Mouse (Mus musculus) stomach, postnatal 0 days (tissue): Measurements from ENCODE around the gene Rnf187. TPM values are rescaled to one million over a fixed set of nuclear protein-coding genes. Genes with fewer than 3 reads are reported as not detected.

Experiments
- ATAC-seq: fragments of 200-750 bp; cut with Nextera tagmentation; 2 replicates; pipeline ENCODE4 v1.8.0; 2017; ENCODE audit not compliant: low FRiP score, low TSS enrichment
- DNase-seq: peaks from one replicate; pipeline ENCODE4 v3.0.0-alpha.2; 2016; ENCODE audit warnings: low spot score
- H3K27ac ChIP-seq: fragments of 300-500 bp; sonication (generic); replicated peaks from 2 replicates; pipeline ENCODE4 v1.5.1; 2014; ENCODE audit warnings: mild to moderate bottlenecking, control low read depth
- H3K27me3 ChIP-seq: fragments of 300-500 bp; sonication (generic); 2 replicates; pipeline ENCODE4 v1.6.1; 2014; ENCODE audit warnings: low read length; ENCODE audit not compliant: control insufficient read depth, insufficient read depth
- H3K36me3 ChIP-seq: fragments of 300-500 bp; sonication (generic); 2 replicates; pipeline ENCODE4 v1.6.1; 2014; ENCODE audit warnings: low read length, mixed read lengths; ENCODE audit not compliant: control insufficient read depth, insufficient read depth
- H3K4me1 ChIP-seq: fragments of 300-500 bp; sonication (generic); replicated peaks from 2 replicates; pipeline ENCODE4 v1.6.1; 2014; ENCODE audit warnings: antibody characterized with exemption; ENCODE audit not compliant: control insufficient read depth, insufficient read depth
- H3K4me2 ChIP-seq: fragments of 300-500 bp; sonication (generic); replicated peaks from 2 replicates; pipeline ENCODE4 v1.6.1; 2014; ENCODE audit warnings: low read depth, mild to moderate bottlenecking, control low read depth, moderate library complexity
- H3K4me3 ChIP-seq: fragments of 300-500 bp; sonication (generic); 2 replicates; pipeline ENCODE4 v1.5.1; 2014; ENCODE audit warnings: low read depth, low read length, control low read depth
- H3K9ac ChIP-seq: fragments of 300-500 bp; sonication (generic); 2 replicates; pipeline ENCODE4 v1.6.1; 2014; ENCODE audit warnings: mild to moderate bottlenecking, low read length, control low read depth, mixed read lengths
- H3K9me3 ChIP-seq: fragments of 300-500 bp; sonication (generic); 2 replicates; pipeline ENCODE4 v1.6.1; 2016; ENCODE audit warnings: low read length; ENCODE audit not compliant: control insufficient read depth
- CTCF ChIP-seq: IDR thresholded peaks from 2 replicates; pipeline ENCODE4 v1.5.1; 2016; ENCODE audit warnings: antibody characterized with exemption, low read depth, mild to moderate bottlenecking, moderate library complexity
- EP300 ChIP-seq: optimal IDR thresholded peaks from 2 replicates; pipeline ENCODE3; 2016; ENCODE audit warnings: antibody characterized with exemption
- WGBS: fragments of 180-500 bp; shearing (Covaris S2); extraction: QIAGEN DNeasy Blood & Tissue Kit; methylation state at CpG from one replicate; pipeline ENCODE4 v1.1.7; 2014; 5-methylcytosine and 5-hydroxymethylcytosine counted together
- polyA plus RNA-seq: library from polyadenylated mRNA; unstranded; fragments of >200 nt; fragmentation: Nextera tagmentation; extraction: Ambion mirVana; gene quantifications from 2 replicates; pipeline ENCODE4 v1.2.1, GENCODE M21; 2015

Gene Rnf187
- polyA plus RNA-seq, 1 experiment from 2014 or later: 136 TPM

DNA sequence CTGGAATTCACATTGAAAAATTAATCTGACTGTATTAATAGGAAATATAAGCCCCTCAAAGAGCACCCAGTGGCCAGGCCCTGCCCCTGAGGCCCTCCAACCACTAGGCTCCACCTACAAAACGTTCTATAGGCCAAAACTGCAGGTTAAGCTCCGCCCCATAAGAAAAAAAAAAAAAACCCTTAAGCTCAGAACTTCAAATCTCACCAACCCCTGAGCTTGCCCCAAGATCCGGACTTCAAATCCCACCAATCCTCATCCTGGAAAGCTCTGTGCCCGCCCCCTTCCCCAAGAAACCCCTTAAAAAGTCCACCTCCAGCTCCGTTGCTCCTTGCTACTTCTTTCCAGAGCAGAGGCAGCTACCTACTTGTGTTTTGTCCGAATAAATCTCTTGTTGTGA is 33.9 kb downstream of the Rnf187 start:
- no peak overlapping the region for H3K9ac ChIP-seq
- ATAC-seq (no peak), DNase-seq (peak; percentile 18)
- TF ChIP-seq EP300 (no peak), CTCF (no peak)
- WGBS: 59% methylated on average over 6 of the region's 6 CpGs
- no peak overlapping the region for H3K27ac ChIP-seq
- H3K4me2 ChIP-seq: no peak overlapping the region
- H3K9me3 ChIP-seq: no peaks in the 10 kb centered on the region
- H3K36me3 ChIP-seq: peaks cover 8% of the 10 kb centered on the region; the same call in 1 of the 2 replicates
- H3K4me1 ChIP-seq: 0 out of 2 replicates have a peak, but pooled peaks cover 4% of the 10 kb centered on the region
- no peak overlapping the region for H3K4me3 ChIP-seq
- H3K27me3 ChIP-seq: no peaks in the 10 kb centered on the region

DNA sequence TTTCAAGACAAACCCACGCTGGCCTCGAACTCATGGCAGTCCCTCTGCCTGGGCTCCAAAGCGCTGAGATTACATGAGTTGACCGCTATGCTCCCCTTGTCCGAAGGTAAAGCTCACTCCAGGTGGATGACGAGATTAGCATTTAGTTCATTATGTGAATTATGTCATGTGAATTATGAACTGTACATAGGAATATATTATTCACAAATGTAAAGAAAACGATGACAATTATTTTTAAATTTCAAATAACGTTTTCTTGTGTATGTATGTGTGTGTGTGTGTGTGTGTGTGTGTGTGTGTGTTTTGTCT is 34.4 kb downstream of the Rnf187 start:
- Histone ChIP-seq H3K9me3 (no peaks in the 10 kb centered on the region), H3K27me3 (no peaks in the 10 kb centered on the region), H3K27ac (peak overlapping the region; percentile 91), H3K4me2 (peak overlapping the region; percentile 79), H3K4me3 (peak overlapping the region; percentile 60), H3K36me3 (peaks cover 8% of the 10 kb centered on the region; the same call in 1 of the 2 replicates), H3K4me1 (0 out of 2 replicates have a peak, but pooled peaks cover 4% of the 10 kb centered on the region), H3K9ac (peak overlapping the region; percentile 85; the same call in 1 of the 2 replicates)
- DNase-seq (no peak), ATAC-seq (no peak)
- 3% methylated on average over 8 of the region's 8 CpGs for WGBS
- TF ChIP-seq EP300 (no peak), CTCF (no peak)

DNA sequence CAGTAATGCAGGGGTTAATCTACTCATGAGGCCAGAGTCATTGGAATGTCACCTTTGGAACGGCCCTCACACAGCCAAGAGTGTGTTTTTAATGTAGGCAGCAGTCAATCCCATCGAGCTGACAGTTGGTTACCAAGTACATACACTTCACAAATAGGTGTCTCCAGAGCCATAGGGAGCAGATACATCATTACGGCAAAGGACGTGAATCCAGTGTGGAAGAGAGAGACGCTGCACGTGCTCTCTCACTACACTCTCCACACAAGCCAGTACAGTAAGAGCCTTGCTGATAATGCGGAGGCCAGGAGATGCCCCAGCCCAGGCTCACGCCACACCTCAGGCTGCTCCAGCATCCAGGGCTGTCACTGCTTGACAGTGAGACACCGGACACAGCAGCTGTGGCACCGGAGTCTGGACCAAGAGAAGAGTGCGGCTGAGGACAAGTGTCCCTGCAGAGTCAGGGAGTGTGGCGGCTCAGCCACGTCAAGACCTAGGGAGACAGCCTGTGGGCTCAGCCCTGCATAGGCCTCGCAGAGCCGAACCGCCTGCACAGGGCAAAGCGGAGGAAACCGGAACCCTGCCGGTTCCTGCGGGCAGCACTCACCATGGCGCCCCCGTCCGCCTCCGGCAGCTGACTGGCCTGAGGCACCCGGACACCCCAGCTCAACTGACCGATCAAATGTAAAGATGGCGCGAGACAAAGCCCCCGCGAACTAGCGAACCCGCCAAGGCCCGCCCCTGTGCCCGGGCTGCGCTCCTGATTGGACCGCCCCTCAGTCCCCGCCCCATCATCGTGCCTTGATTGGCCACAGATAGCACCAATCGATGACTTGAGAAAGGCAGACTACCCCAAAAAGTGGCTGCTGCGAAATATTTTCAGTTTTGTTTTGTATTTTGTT is 35.0 kb downstream of the Rnf187 start, which contains the start of gene Zfp39:
Gene Zfp39 (minus strand): TSS at position 715 of the 899 bp plus-strand sequence.
- Histone ChIP-seq H3K4me3 (peak within 1 kb of the TSS; percentile 60), H3K9ac (peak within 1 kb of the TSS; percentile 85), H3K4me1 (0 out of 2 replicates have a peak, but pooled peaks cover 4% of the 10 kb centered on the region), H3K4me2 (peak within 1 kb of the TSS; percentile 79), H3K27me3 (no peaks in the 10 kb centered on the region), H3K27ac (peak within 1 kb of the TSS; percentile 91), H3K36me3 (peaks cover 8% of the 10 kb centered on the region; the same call in 1 of the 2 replicates), H3K9me3 (no peaks in the 10 kb centered on the region)
- under 1% methylated on average over 40 of the region's 40 CpGs for WGBS
- ATAC-seq: peak; percentile 96
- no peak for TF ChIP-seq EP300
- 0 out of 2 replicates have a peak, but pooled peaks have one; percentile 17 for TF ChIP-seq CTCF
- peak; percentile 92 for DNase-seq

DNA sequence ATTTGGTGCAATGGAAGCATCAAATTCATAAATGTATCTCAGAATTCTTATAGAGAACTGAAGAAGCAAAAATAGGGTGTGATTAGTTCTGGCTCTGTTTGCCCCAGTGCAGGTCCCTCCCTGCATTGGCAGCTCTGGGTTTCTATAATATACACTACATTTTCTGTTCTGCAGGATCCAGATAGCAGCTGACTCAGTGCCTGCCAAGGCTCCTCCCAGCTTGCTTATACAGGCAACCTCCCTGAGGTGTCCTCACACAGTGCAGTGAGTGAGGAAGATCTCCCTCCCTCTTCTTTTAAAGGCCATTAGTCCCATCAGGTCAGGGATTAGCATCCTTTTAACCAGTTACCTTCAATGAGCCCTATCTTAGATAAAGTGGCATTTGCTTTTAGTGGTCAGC is 37.6 kb downstream of the Rnf187 start:
- Histone ChIP-seq H3K4me3 (no peak overlapping the region), H3K4me2 (no peak overlapping the region), H3K9ac (no peak overlapping the region), H3K27me3 (no peaks in the 10 kb centered on the region), H3K36me3 (peaks cover 8% of the 10 kb centered on the region; the same call in 1 of the 2 replicates), H3K9me3 (no peaks in the 10 kb centered on the region), H3K4me1 (0 out of 2 replicates have a peak, but pooled peaks cover 4% of the 10 kb centered on the region), H3K27ac (no peak overlapping the region)
- DNase-seq (no peak), ATAC-seq (no peak)
- TF ChIP-seq CTCF (no peak), EP300 (no peak)

DNA sequence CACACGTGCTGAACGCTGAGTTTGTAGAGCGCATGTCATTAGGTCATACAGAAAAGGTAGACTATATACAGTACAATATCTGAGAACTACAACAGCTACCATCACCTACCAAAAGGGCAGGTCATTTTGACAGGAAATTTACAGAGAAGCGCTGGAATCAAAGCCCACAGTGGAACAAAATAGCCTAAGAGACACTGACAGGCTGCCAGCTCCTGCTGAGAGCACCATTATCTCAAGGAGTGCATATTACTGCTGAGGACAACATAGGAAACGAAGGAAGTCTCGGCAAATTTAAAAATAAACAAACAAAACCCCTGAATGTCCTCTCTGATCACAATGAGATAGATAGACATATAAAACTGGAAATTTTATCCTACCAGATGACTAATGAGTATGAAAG is 41.2 kb downstream of the Rnf187 start:
- Histone ChIP-seq H3K27me3 (no peaks in the 10 kb centered on the region), H3K27ac (no peak overlapping the region), H3K36me3 (peaks cover 10% of the 10 kb centered on the region), H3K9ac (no peak overlapping the region), H3K4me2 (no peak overlapping the region), H3K9me3 (no peaks in the 10 kb centered on the region), H3K4me1 (no peaks in the 10 kb centered on the region), H3K4me3 (no peak overlapping the region)
- TF ChIP-seq CTCF: no peak
- TF ChIP-seq EP300: no peak
- WGBS: 82% methylated on average over 6 of the region's 6 CpGs
- no peak for DNase-seq
- no peak for ATAC-seq

DNA sequence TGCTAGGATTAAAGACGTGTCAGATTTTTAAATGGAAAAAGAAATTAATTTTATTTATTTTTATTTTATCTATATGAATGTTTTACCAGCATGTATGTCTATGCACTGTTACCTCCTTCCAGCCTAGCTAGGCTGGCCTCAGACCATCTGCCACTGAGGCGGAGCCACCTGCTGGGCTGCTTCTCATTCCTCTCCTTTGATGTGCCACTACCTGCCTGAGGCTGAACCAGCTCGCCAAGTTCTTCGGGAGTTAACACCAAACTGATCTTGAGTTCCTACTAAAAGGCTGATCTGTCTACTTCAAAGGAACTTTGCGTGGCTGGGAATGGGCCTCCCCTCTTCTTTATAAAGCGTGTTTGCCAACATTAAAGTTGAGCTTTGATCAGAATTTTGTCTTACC is 44.3 kb downstream of the Rnf187 start:
- no peak overlapping the region for H3K4me2 ChIP-seq
- no peak overlapping the region for H3K4me3 ChIP-seq
- no peaks in the 10 kb centered on the region for H3K9me3 ChIP-seq
- H3K4me1 ChIP-seq: no peaks in the 10 kb centered on the region
- DNase-seq (no peak), ATAC-seq (no peak)
- H3K27me3 ChIP-seq: no peaks in the 10 kb centered on the region
- WGBS: 60% methylated on average over 6 of the region's 6 CpGs
- H3K27ac ChIP-seq: no peak overlapping the region
- TF ChIP-seq EP300 (no peak), CTCF (peak; percentile 19; the same call in 1 of the 2 replicates)
- peaks cover 12% of the 10 kb centered on the region for H3K36me3 ChIP-seq
- no peak overlapping the region for H3K9ac ChIP-seq
